Mouse (Mus musculus) cerebellum, adult 11 months (tissue): Measurements from ENCODE around the gene Hoxa10.
A peak's percentile ranks its signal among the peaks of the same experiment; 100 is the strongest.

Source experiments
- DNase-seq: peaks from one replicate; pipeline ENCODE4 v3.0.0; 2022

Gene Hoxa10

GRCm38 (mm10) chr6:52240389-52241000 lies at the start of gene Hoxa10:
TSS of gene Hoxa10 (minus strand) at chr6:52240854.
- no peak for DNase-seq

GRCm38 (mm10) chr6:52290186-52290585 lies 49.5 kb upstream of the Hoxa10 start:
- DNase-seq = no peak

- no peak for DNase-seq
These were observed 43.2 kb upstream of the Hoxa10 start for GRCm38 (mm10) chr6:52283896-52284295.

GRCm38 (mm10) chr6:52281084-52281483 lies 40.4 kb upstream of the Hoxa10 start:
- DNase-seq = no peak

- DNase-seq = no peak
These were observed 36.3 kb upstream of the Hoxa10 start for GRCm38 (mm10) chr6:52276920-52277319.

GRCm38 (mm10) chr6:52276382-52276781 lies 35.7 kb upstream of the Hoxa10 start:
- no peak for DNase-seq

GRCm38 (mm10) chr6:52275563-52276280 lies 35.1 kb upstream of the Hoxa10 start:
- DNase-seq = no peak

GRCm38 (mm10) chr6:52274576-52274975 lies 33.9 kb upstream of the Hoxa10 start:
- no peak for DNase-seq

GRCm38 (mm10) chr6:52273656-52274280 lies 33.1 kb upstream of the Hoxa10 start:
- no peak for DNase-seq

- no peak for DNase-seq
These were observed 32.4 kb upstream of the Hoxa10 start for GRCm38 (mm10) chr6:52272766-52273655.

GRCm38 (mm10) chr6:52270494-52271480 lies 30.1 kb upstream of the Hoxa10 start:
- DNase-seq = peak; percentile 21

GRCm38 (mm10) chr6:52268756-52269155 lies 28.1 kb upstream of the Hoxa10 start:
- DNase-seq = no peak

- no peak for DNase-seq
These were observed 27.7 kb upstream of the Hoxa10 start for GRCm38 (mm10) chr6:52268341-52268740.

GRCm38 (mm10) chr6:52267691-52268090 lies 27.0 kb upstream of the Hoxa10 start:
- no peak for DNase-seq

- DNase-seq = no peak
These were observed 26.6 kb upstream of the Hoxa10 start for GRCm38 (mm10) chr6:52267221-52267620.

GRCm38 (mm10) chr6:52266666-52266985 lies 26.0 kb upstream of the Hoxa10 start:
- DNase-seq = no peak

GRCm38 (mm10) chr6:52265913-52266665 lies 25.4 kb upstream of the Hoxa10 start:
- no peak for DNase-seq

GRCm38 (mm10) chr6:52265306-52265912 lies 24.8 kb upstream of the Hoxa10 start:
- DNase-seq = no peak

- no peak for DNase-seq
These were observed 23.6 kb upstream of the Hoxa10 start for GRCm38 (mm10) chr6:52264106-52264790.

- no peak for DNase-seq
These were observed 22.6 kb upstream of the Hoxa10 start for GRCm38 (mm10) chr6:52263321-52263585.
